Mouse (Mus musculus) thymus, postnatal 10 days (tissue): ENCODE data around the gene St6gal1.
A peak's percentile ranks its signal among the peaks of the same experiment; 100 is the strongest.

Experiments
- DNase-seq, 2 experiments: peaks; one replicate each; pipeline ENCODE4 v3.0.0; 2021; ENCODE audit warnings: low spot score in 2 of 2

The St6gal1 gene

GRCm38 (mm10) chr16:23272521-23273230 lies 48.1 kb downstream of the St6gal1 start:
- DNase-seq: no peak

- no peak for DNase-seq
Observed at GRCm38 (mm10) chr16:23274005-23274404, 49.5 kb downstream of the St6gal1 start.

- no peak for DNase-seq
Observed at GRCm38 (mm10) chr16:23274606-23275310, 50.2 kb downstream of the St6gal1 start.

GRCm38 (mm10) chr16:23275661-23276060 lies 51.1 kb downstream of the St6gal1 start:
- DNase-seq: no peak

- peak; percentile 44 to 58 for DNase-seq
Observed at GRCm38 (mm10) chr16:23279879-23280741, 55.6 kb downstream of the St6gal1 start.

- no peak for DNase-seq
Observed at GRCm38 (mm10) chr16:23280742-23281090, 56.2 kb downstream of the St6gal1 start.

GRCm38 (mm10) chr16:23282241-23282640 lies 57.7 kb downstream of the St6gal1 start:
- no peak for DNase-seq

GRCm38 (mm10) chr16:23282941-23283340 lies 58.4 kb downstream of the St6gal1 start:
- DNase-seq: no peak

- DNase-seq: no peak
Observed at GRCm38 (mm10) chr16:23283677-23284076, 59.1 kb downstream of the St6gal1 start.

GRCm38 (mm10) chr16:23284470-23285394 lies 60.2 kb downstream of the St6gal1 start:
- DNase-seq: peak; percentile 37 to 44

- DNase-seq: peak; percentile 60 to 76
Observed at GRCm38 (mm10) chr16:23286380-23287097, 62.0 kb downstream of the St6gal1 start.

GRCm38 (mm10) chr16:23287312-23288040 lies 62.9 kb downstream of the St6gal1 start:
- DNase-seq: no peak

GRCm38 (mm10) chr16:23288103-23288502 lies 63.6 kb downstream of the St6gal1 start:
- no peak for DNase-seq

GRCm38 (mm10) chr16:23289424-23289823 lies 64.9 kb downstream of the St6gal1 start:
- no peak for DNase-seq

- DNase-seq: no peak
Observed at GRCm38 (mm10) chr16:23290171-23290570, 65.6 kb downstream of the St6gal1 start.

GRCm38 (mm10) chr16:23291521-23291920 lies 67.0 kb downstream of the St6gal1 start:
- no peak for DNase-seq

- no peak for DNase-seq
Observed at GRCm38 (mm10) chr16:23294236-23294635, 69.7 kb downstream of the St6gal1 start.

GRCm38 (mm10) chr16:23294747-23295146 lies 70.2 kb downstream of the St6gal1 start:
- no peak for DNase-seq

- no peak for DNase-seq
Observed at GRCm38 (mm10) chr16:23295720-23296119, 71.2 kb downstream of the St6gal1 start.

- DNase-seq: no peak
Observed at GRCm38 (mm10) chr16:23296721-23297120, 72.2 kb downstream of the St6gal1 start.
